Mouse (Mus musculus) erythroid progenitor cell, adult 5-6 weeks (primary cell): Measurements from ENCODE around the gene Ptbp1. TPM values are rescaled to one million over a fixed set of nuclear protein-coding genes. Genes with fewer than 3 reads are reported as not detected.
A peak's percentile ranks its signal among the peaks of the same experiment; 100 is the strongest.

Experiments used
- ATAC-seq: replicated peaks from 2 replicates; pipeline ENCODE4 v1.8.0; 2016; ENCODE audit warnings: moderate number of reproducible peaks, mild to moderate bottlenecking, moderate TSS enrichment, inconsistent platforms; ENCODE audit not compliant: poor library complexity, low FRiP score, severe bottlenecking
- total RNA-seq, 2 experiments: library from RNA; stranded (forward) in 1 of 2; stranded (reverse) in 1 of 2; fragments of 150-400 nt in 1 of 2; fragments of 186-747, 209-891 nt in 1 of 2; gene quantifications; 2 replicates each; pipeline versions ENCODE4 v1.2.3 to v1.2.4; 2015 to 2017; ENCODE audit warnings: low replicate concordance in 2 of 2

Gene Ptbp1
- total RNA-seq, 2 experiments from 2014 or later, result 89.3 to 185 TPM

DNA sequence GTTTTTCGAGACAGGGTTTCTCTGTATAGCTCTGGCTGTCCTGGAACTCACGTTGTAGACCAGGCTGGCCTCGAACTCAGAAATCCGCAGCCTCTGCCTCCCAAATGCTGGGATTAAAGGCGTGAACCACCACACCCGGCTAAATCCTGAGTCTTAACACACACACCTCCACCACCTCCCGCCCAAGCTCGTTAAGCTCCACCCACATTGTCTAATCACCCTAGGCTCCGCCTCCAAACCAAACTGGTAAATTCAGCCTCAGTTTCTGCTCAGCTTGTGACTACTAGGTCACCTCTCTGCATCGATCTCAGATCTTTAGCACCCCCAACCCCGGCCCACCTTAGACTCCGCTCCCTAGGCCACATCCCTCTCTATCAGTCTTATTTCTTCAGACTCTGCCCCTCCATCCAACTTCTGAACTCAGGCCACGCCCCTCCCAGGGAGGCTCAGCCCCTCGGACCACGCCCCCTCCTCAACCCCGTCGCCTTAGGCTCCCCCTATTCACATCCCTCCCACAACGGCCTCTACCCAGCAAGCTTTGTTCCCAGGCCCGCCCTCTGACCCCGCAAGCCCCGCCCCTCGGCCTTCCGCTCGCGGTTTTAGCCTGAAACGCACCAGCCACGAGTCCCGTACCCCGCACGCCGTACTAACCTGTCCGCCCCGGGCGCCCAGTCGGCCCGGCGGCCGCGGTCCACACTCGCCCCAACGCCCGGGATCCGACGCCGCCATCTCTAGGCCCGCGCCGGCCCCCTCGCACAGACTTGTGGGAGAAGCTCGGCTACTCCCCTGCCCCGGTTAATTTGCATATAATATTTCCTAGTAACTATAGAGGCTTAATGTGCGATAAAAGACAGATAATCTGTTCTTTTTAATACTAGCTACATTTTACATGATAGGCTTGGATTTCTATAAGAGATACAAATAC lies 54.2 kb downstream of the Ptbp1 start, which contains the start of gene Med16:
Gene Med16, minus strand, starts transcription at position 757 of the 925 bp plus-strand sequence.
- ATAC-seq, result peak; percentile 86

DNA sequence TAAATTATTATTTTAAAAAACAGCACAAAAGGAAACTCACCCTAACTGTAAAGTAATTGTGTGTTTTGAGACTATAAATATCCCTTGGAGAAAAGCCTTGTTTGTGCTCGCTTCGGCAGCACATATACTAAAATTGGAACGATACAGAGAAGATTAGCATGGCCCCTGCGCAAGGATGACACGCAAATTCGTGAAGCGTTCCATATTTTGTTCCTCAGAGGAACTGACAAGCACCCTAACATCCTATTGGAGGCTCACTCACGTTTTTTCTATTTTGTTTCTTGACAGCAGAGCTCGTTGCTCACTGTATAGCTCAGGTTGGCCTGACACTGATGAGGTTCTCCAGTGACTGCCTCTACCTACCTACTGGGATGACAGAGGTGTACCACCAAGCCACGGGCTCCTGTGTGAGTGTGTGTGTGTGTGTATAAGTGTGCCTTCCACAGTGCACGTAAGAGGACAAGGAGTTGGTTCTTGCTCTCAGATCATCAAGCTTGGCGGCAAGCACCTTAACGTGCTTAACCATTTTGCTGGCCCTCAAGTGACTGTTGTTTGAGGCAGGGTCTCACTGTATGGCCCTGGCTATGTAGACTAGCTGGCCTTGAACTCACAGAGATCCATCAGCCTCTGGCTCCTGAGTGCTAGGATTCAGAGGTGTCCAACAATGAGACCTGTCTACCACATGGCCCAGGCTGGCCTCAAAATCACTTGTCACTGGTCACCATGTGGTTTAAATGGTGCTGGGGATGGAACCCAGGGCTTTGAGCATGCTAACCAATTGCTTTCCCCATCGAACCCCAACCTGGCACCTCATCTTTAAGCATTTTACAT lies 55.1 kb downstream of the Ptbp1 start:
- ATAC-seq, result peak; percentile 17; the same call in 1 of the 2 replicates

DNA sequence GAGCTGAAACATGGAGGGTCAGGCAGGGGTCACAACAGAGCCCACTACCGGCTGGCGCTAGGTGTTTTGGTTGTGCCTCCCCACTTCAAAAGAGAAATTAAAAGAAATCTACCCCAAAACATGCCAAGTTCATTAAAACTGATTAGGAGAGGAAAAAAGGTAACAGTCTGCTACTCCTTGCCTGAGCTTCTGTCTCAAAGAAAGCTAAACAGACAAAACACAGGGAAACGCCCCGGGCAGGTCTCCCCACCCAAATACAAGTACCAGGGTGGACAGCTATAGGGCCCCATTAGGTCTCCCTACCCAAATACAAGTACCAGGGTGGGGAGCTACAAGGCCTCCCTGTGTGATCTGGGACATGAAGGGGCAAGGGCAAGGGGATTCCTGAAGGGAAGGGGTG lies 56.3 kb downstream of the Ptbp1 start, which contains the start of gene Gm26602:
Gene Gm26602, plus strand, starts transcription at position 301 of the 400 bp plus-strand sequence.
- ATAC-seq, result no peak

DNA sequence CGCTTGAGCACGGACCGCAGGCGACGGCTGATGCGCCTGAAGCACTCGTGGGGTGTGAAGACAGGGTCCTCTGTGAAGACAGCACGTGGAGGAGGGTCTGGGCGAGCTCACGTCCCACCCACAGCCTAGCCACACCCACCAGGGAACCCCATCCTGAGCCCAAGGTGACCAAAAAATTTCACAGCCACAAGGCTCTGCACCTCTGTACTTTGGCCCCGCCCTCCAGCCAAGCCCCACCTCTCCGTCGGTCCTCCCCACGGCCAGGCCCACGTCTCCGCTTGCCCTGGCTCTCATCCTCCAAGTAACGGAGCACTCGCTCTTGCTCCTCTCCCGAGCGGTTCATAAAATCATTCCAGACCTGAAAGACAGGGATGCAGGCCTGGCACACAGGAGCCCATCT lies 58.2 kb downstream of the Ptbp1 start:
- no peak for ATAC-seq

Other genes starting within 250 kb of the Ptbp1 start
Only the 30 nearest of the 33 such genes appear.
- gene Madcam1, start 189.9 kb upstream of the Ptbp1 start, total RNA-seq (2015; ENCODE audit: low replicate concordance), result not detected in 2 replicates
- not detected in 2 replicates for gene Madcam1, start 189.9 kb upstream of the Ptbp1 start, total RNA-seq (2017; ENCODE audit: low replicate concordance)
- gene Tpgs1, start 185.1 kb upstream of the Ptbp1 start, total RNA-seq (2015; ENCODE audit: low replicate concordance), result 12.2 and 15.9 TPM in 2 replicates
- 1.9 and 8.3 TPM in 2 replicates for gene Tpgs1, start 185.1 kb upstream of the Ptbp1 start, total RNA-seq (2017; ENCODE audit: low replicate concordance)
- gene Cdc34, start 172.2 kb upstream of the Ptbp1 start, total RNA-seq (2015; ENCODE audit: low replicate concordance), result 42.2 and 66.7 TPM in 2 replicates
- gene Cdc34, start 172.2 kb upstream of the Ptbp1 start, total RNA-seq (2017; ENCODE audit: low replicate concordance), result 82.7 and 87.2 TPM in 2 replicates
- not detected in 2 replicates for gene Gzmm, start 165.4 kb upstream of the Ptbp1 start, total RNA-seq (2015; ENCODE audit: low replicate concordance)
- gene Gzmm, start 165.4 kb upstream of the Ptbp1 start, total RNA-seq (2017; ENCODE audit: low replicate concordance), result not detected in 2 replicates
- 1,896 and 2,324 TPM in 2 replicates for gene Bsg, start 149.9 kb upstream of the Ptbp1 start, total RNA-seq (2015; ENCODE audit: low replicate concordance)
- 1,328 and 1,345 TPM in 2 replicates for gene Bsg, start 149.9 kb upstream of the Ptbp1 start, total RNA-seq (2017; ENCODE audit: low replicate concordance)
- not detected in 2 replicates for gene Hcn2, start 137.8 kb upstream of the Ptbp1 start, total RNA-seq (2015; ENCODE audit: low replicate concordance)
- not detected in 2 replicates for gene Hcn2, start 137.8 kb upstream of the Ptbp1 start, total RNA-seq (2017; ENCODE audit: low replicate concordance)
- gene Polrmt, start 107.8 kb upstream of the Ptbp1 start, total RNA-seq (2015; ENCODE audit: low replicate concordance), result 8.0 TPM in 1 of 2 replicates, not detected in the other
- 0.64 and 4.4 TPM in 2 replicates for gene Polrmt, start 107.8 kb upstream of the Ptbp1 start, total RNA-seq (2017; ENCODE audit: low replicate concordance)
- not detected in 2 replicates for gene Fgf22, start 99.4 kb upstream of the Ptbp1 start, total RNA-seq (2015; ENCODE audit: low replicate concordance)
- gene Fgf22, start 99.4 kb upstream of the Ptbp1 start, total RNA-seq (2017; ENCODE audit: low replicate concordance), result not detected in 2 replicates
- gene Rnf126, start 87.5 kb upstream of the Ptbp1 start, total RNA-seq (2015; ENCODE audit: low replicate concordance), result 40.0 and 58.7 TPM in 2 replicates
- 18.3 and 19.4 TPM in 2 replicates for gene Rnf126, start 87.5 kb upstream of the Ptbp1 start, total RNA-seq (2017; ENCODE audit: low replicate concordance)
- gene Fstl3, start 77.2 kb upstream of the Ptbp1 start, total RNA-seq (2015; ENCODE audit: low replicate concordance), result 5.4 TPM in 1 of 2 replicates, not detected in the other
- gene Fstl3, start 77.2 kb upstream of the Ptbp1 start, total RNA-seq (2017; ENCODE audit: low replicate concordance), result 0.38 and 1.3 TPM in 2 replicates
- 25.6 and 44.0 TPM in 2 replicates for gene Prss57, start 63.5 kb upstream of the Ptbp1 start, total RNA-seq (2015; ENCODE audit: low replicate concordance)
- 1.1 and 6.5 TPM in 2 replicates for gene Prss57, start 63.5 kb upstream of the Ptbp1 start, total RNA-seq (2017; ENCODE audit: low replicate concordance)
- 8.8 and 16.2 TPM in 2 replicates for gene Palm, start 60.9 kb upstream of the Ptbp1 start, total RNA-seq (2015; ENCODE audit: low replicate concordance)
- gene Palm, start 60.9 kb upstream of the Ptbp1 start, total RNA-seq (2017; ENCODE audit: low replicate concordance), result 2.0 and 9.2 TPM in 2 replicates
- not detected in 2 replicates for gene Misp, start 33.4 kb upstream of the Ptbp1 start, total RNA-seq (2015; ENCODE audit: low replicate concordance)
- gene Misp, start 33.4 kb upstream of the Ptbp1 start, total RNA-seq (2017; ENCODE audit: low replicate concordance), result not detected in 2 replicates
- 247 and 296 TPM in 2 replicates for gene Prtn3, start 20.0 kb downstream of the Ptbp1 start, total RNA-seq (2015; ENCODE audit: low replicate concordance)
- gene Prtn3, start 20.0 kb downstream of the Ptbp1 start, total RNA-seq (2017; ENCODE audit: low replicate concordance), result 52.3 and 54.7 TPM in 2 replicates
- 0.84 TPM in 1 of 2 replicates, not detected in the other for gene Plppr3, start 20.2 kb downstream of the Ptbp1 start, total RNA-seq (2015; ENCODE audit: low replicate concordance)
- gene Plppr3, start 20.2 kb downstream of the Ptbp1 start, total RNA-seq (2017; ENCODE audit: low replicate concordance), result 0.83 and 1.7 TPM in 2 replicates
- 613 and 617 TPM in 2 replicates for gene Elane, start 31.8 kb downstream of the Ptbp1 start, total RNA-seq (2015; ENCODE audit: low replicate concordance)
- gene Elane, start 31.8 kb downstream of the Ptbp1 start, total RNA-seq (2017; ENCODE audit: low replicate concordance), result 146 and 166 TPM in 2 replicates
- gene Cfd, start 36.4 kb downstream of the Ptbp1 start, total RNA-seq (2015; ENCODE audit: low replicate concordance), result not detected in 2 replicates
- gene Cfd, start 36.4 kb downstream of the Ptbp1 start, total RNA-seq (2017; ENCODE audit: low replicate concordance), result not detected in 2 replicates
- gene Med16, start 54.5 kb downstream of the Ptbp1 start, total RNA-seq (2015; ENCODE audit: low replicate concordance), result 5.9 and 17.7 TPM in 2 replicates
- 8.0 and 9.1 TPM in 2 replicates for gene Med16, start 54.5 kb downstream of the Ptbp1 start, total RNA-seq (2017; ENCODE audit: low replicate concordance)
- gene Gm26602, start 56.4 kb downstream of the Ptbp1 start, total RNA-seq (2015; ENCODE audit: low replicate concordance), result not detected in 2 replicates
- 22.8 TPM in 1 of 2 replicates, not detected in the other for gene Gm26602, start 56.4 kb downstream of the Ptbp1 start, total RNA-seq (2017; ENCODE audit: low replicate concordance)
- gene Kiss1r, start 62.5 kb downstream of the Ptbp1 start, total RNA-seq (2015; ENCODE audit: low replicate concordance), result not detected in 2 replicates
- not detected in 2 replicates for gene Kiss1r, start 62.5 kb downstream of the Ptbp1 start, total RNA-seq (2017; ENCODE audit: low replicate concordance)
- gene R3hdm4, start 66.8 kb downstream of the Ptbp1 start, total RNA-seq (2015; ENCODE audit: low replicate concordance), result 60.2 and 65.4 TPM in 2 replicates
- gene R3hdm4, start 66.8 kb downstream of the Ptbp1 start, total RNA-seq (2017; ENCODE audit: low replicate concordance), result 37.4 and 45.8 TPM in 2 replicates
- 4.2 and 9.7 TPM in 2 replicates for gene Arid3a, start 72.6 kb downstream of the Ptbp1 start, total RNA-seq (2015; ENCODE audit: low replicate concordance)
- gene Arid3a, start 72.6 kb downstream of the Ptbp1 start, total RNA-seq (2017; ENCODE audit: low replicate concordance), result 4.8 and 8.6 TPM in 2 replicates
- gene Wdr18, start 105.7 kb downstream of the Ptbp1 start, total RNA-seq (2015; ENCODE audit: low replicate concordance), result 4.0 and 10.1 TPM in 2 replicates
- 0.98 and 4.6 TPM in 2 replicates for gene Wdr18, start 105.7 kb downstream of the Ptbp1 start, total RNA-seq (2017; ENCODE audit: low replicate concordance)
- not detected in 2 replicates for gene Grin3b, start 116.3 kb downstream of the Ptbp1 start, total RNA-seq (2015; ENCODE audit: low replicate concordance)
- gene Grin3b, start 116.3 kb downstream of the Ptbp1 start, total RNA-seq (2017; ENCODE audit: low replicate concordance), result not detected in 2 replicates
- 57.0 and 78.9 TPM in 2 replicates for gene Tmem259, start 129.9 kb downstream of the Ptbp1 start, total RNA-seq (2015; ENCODE audit: low replicate concordance)
- 49.2 and 51.1 TPM in 2 replicates for gene Tmem259, start 129.9 kb downstream of the Ptbp1 start, total RNA-seq (2017; ENCODE audit: low replicate concordance)
- 20.1 and 39.6 TPM in 2 replicates for gene Cnn2, start 134.2 kb downstream of the Ptbp1 start, total RNA-seq (2015; ENCODE audit: low replicate concordance)
- 18.2 and 26.3 TPM in 2 replicates for gene Cnn2, start 134.2 kb downstream of the Ptbp1 start, total RNA-seq (2017; ENCODE audit: low replicate concordance)
- gene Abca7, start 142.1 kb downstream of the Ptbp1 start, total RNA-seq (2015; ENCODE audit: low replicate concordance), result 44.0 and 58.4 TPM in 2 replicates
- gene Abca7, start 142.1 kb downstream of the Ptbp1 start, total RNA-seq (2017; ENCODE audit: low replicate concordance), result 58.6 and 71.8 TPM in 2 replicates
- gene Arhgap45, start 162.2 kb downstream of the Ptbp1 start, total RNA-seq (2015; ENCODE audit: low replicate concordance), result 23.4 and 23.9 TPM in 2 replicates
- 16.0 and 28.8 TPM in 2 replicates for gene Arhgap45, start 162.2 kb downstream of the Ptbp1 start, total RNA-seq (2017; ENCODE audit: low replicate concordance)
- 18.4 and 20.5 TPM in 2 replicates for gene Polr2e, start 185.4 kb downstream of the Ptbp1 start, total RNA-seq (2015; ENCODE audit: low replicate concordance)
- gene Polr2e, start 185.4 kb downstream of the Ptbp1 start, total RNA-seq (2017; ENCODE audit: low replicate concordance), result 14.6 and 28.4 TPM in 2 replicates
- 371 and 490 TPM in 2 replicates for gene Gpx4, start 192.7 kb downstream of the Ptbp1 start, total RNA-seq (2015; ENCODE audit: low replicate concordance)
- 239 and 372 TPM in 2 replicates for gene Gpx4, start 192.7 kb downstream of the Ptbp1 start, total RNA-seq (2017; ENCODE audit: low replicate concordance)